Mouse (Mus musculus) small intestine, adult 2 months (tissue): ENCODE results near the gene Stim2.

Experiments used
- CTCF ChIP-seq: fragments of 200-500 bp; IDR thresholded peaks from 2 replicates; pipeline ENCODE4 v1.5.1; 2012; ENCODE audit warnings: low read depth, mild to moderate bottlenecking, control low read depth, inconsistent platforms, low read length, moderate library complexity, mixed read lengths; ENCODE audit not compliant: insufficient replicate concordance, insufficient read length; ENCODE audit errors: extremely low read depth
- POLR2A ChIP-seq: fragments of 200-500 bp; IDR thresholded peaks from 2 replicates; pipeline ENCODE4 v1.6.1; 2012; ENCODE audit warnings: low read depth, mild to moderate bottlenecking, control low read depth, inconsistent platforms, low read length, moderate library complexity

DNA sequence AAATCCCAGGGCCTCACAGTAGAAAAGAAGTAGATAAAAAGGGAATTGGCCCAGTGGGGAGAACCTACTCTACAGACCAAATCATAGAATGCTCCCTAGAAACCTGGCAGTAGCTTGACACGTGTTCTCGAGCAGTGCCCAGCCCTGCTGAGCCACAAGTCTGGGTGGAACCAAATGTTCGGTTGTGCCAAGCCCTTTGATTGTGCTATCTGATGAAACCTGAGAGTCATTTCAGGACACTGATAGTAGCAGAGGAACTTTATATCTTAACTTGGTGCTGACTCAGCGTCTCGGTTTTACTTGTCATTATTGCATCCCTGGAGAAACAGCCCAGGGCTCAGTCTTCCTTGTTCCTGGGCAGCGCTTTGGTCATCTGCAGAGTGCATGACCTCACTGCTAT is 61.7 kb downstream of the Stim2 start:
- no peak for TF ChIP-seq CTCF
- no peak for TF ChIP-seq POLR2A
